Mouse (Mus musculus) yolk sac, embryonic 10.5 days (tissue): ENCODE measurements at regions not wholly inside any gene's neighbourhood (a gene's known extent, or its start where the extent isn't known, plus 50 kb on each side); places are given as distances from the start of the nearest gene placed in this dataset.
A peak's percentile ranks its signal among the peaks of the same experiment; 100 is the strongest.

Experiments used
- DNase-seq: peaks from one replicate; pipeline ENCODE4 v3.0.0-alpha.2; 2017; ENCODE audit warnings: low spot score

DNA sequence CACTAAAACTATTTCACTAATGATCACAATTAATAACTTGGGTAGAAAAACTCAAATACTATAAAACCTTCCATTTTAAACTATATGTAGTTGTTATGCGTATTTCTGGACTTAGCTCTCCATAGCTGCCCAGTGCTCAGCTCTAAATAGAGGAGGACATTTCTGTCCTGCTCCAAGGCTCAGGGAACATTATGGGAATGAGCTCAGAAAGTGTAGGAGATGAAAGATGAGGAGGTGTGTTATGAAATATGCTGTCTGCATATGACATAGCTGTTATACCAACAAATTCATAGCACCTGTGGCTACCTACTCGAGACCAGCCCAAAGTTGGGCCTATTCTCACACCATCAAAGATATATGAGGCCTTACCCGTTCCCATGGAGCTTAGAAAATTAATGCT is 106.3 kb downstream of the Aldh8a1 start:
- DNase-seq: no peak

DNA sequence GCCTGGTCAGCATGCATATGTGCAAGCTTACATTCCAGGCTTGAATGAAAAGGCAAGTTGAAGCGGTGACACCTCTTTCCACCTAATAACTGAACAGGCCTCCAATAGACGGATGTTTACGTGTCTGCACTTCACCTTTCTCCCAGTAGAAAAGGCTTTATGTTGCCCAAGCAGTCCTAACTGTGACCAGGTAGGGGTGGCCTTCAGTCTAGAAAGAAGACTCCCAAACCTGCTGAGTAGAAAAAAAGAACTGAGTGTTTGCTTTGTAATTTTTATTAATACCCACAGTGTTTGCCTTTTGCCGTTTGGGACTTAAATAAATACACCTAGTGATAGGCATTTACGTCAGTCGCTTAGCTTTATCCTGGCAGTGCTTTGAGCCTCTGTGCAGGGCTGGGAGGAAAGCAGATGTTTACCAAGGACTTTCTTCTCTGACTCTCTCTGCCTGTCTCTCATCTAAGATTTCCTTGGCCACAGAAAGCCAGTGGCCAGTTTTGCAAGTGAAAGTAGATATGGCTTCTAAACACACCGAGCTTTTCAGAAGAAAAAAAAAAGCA is 104.5 kb upstream of the 1700020N01Rik start:
- no peak for DNase-seq

DNA sequence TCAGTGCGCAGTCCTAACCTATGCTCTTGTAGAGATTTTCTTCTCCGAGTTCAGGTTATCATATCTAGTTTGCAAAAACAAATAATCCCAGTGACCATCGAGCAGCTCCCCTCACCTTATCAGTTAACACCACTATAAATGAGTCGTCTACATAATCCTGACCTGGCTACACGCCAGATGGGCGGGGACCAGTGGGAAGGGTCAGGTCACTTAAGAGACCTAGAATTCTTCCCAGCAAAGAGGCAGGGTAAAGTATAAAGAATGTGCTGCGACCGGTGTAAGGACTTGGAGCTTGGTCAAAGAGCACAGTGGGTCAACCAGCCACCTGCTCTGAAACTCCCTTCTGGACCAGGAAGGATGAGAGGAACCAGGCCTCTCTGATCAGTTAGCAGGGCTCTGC is 102.0 kb upstream of the 1700020N01Rik start:
- DNase-seq: peak; percentile 75

DNA sequence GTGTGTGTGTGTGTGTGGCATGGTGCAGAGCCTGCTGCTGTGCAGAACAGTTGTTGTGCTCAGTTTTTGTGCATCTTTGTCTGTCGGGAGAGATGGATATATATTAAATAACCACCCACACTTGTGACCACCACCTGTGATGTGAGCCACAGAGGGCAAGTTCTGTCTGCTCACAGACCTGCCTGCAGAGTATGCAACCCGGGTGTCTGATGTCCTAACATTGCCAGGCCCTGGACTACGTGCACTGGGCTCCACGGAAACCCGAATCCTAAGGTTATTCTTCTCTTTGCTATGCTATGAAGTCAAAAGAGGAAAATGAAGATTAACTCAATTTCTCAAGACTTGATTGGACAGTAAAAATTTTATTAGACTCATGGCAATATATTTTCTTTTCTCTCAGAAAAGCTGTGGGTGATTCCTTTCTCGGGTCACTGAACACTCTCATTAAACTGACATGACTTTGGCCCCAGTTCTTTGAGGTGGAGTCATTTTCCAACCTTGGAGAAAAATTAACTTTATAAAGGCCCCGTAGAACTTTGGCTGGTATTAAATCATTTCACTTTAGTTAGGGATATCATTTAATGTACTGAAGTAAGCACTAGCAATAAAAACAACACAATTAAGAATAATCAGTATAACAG is 100.6 kb upstream of the 1700020N01Rik start:
- no peak for DNase-seq

DNA sequence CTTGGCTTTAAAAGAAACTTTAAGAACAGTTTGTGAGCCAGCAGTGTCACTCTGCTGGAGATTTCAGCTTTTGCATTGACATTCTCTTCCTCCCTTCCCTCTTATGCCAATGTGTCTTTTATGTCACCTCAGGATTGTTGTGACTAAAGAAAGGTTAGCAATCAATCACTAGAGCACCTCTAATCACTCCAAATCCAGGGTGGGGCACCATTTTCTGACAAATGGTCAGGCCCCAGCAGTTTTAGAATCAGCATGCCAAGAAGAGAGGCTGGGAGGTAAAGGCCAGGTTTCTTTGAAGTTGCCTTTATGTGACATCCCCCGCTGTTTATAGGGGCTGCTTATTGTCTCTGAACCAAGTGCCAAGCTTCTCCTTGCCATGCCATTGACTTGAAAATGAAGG is 98.4 kb upstream of the 1700020N01Rik start:
- DNase-seq: no peak

DNA sequence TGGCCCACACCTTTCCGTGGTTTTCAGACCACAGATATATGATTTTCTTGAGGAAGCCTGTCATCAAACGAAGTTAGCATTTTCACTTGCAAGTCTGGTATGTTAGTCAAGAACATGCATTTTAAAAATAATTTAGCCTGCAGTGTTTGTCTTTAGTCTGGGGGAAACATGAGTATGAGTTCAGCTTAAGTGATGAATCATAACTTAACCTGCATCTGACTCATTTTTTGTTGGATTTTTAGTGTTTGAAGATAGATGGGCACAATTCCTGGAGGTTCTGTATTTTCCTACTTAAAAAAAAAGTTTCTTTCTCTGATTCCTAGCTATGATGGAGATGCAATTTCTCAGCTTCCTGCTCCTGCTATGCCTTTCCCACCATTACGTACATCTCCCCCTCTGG is 95.8 kb upstream of the 1700020N01Rik start:
- no peak for DNase-seq

DNA sequence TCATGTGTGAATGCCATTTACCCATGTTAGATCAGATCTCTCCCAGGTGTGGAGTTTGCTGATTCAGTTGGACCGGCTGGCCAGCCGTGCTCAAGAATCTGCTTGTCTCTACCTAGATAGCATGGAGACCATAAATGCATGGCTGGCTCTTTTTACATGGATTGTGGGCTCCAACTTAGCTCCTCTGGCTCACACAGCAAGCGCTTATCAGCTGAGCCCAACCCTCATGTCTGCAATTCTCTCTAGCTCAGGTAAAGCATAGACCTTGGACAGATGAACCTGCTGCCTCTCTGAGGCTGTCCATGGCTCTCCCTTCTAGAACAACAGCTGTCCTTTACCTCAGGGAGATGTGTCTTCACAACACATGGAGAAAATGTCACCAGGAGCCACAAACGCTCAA is 94.8 kb upstream of the 1700020N01Rik start:
- DNase-seq: no peak

DNA sequence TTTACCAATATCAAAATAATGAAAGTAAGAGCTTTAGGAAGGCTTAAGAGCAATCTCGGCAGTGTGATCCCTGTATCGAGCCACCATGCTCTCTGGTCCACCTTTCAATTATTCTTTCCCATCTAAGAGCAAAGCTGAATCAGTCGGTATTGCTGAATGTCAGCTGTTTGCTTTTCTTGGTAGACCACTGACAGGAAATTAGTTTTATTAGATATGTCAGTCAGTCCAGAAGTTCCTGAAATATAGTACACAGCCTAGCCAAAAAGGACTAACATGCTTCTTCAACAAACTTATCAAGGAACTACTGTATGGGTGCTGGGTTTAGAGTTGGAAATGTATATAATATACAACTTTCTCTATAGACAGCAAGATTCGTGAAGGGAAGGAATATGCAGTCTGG is 91.3 kb upstream of the 1700020N01Rik start:
- no peak for DNase-seq

DNA sequence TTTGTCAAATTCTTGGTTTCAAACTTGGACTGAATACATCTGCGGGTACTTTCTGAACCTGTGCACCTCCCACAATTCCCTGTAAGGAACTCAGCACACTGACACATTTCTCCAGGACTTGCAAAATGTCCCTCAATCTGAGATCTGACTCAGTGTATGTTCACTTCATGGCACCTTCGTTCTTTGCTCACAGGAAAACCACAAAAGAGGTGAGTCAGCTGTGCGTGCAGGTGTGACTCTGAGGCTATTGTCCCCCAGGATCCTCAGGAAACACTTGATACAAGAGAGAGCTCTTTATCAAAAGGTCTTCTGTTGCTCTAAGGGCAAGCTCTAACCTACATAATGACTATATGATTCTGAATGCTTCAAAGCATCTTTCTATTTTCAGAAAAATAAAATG is 88.5 kb upstream of the 1700020N01Rik start:
- DNase-seq: no peak

DNA sequence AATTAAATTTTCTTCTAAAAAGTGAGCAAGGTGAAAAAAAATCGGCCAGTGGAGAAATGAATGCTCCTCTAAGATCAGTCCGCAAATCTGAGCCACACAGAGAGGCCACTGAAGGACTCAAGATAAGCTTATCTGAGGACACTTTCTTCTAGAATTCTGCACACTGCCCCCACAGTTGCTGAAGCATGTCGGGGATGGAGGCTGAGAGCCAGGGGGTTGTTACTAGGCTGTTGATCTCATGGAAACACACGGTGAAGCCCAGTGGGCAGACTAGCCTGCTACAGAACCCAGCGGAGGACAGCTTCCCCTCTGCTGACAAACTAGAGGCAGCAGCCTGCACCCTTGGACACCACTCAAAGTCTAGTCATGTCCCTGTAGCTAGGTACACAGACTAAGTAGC is 81.6 kb upstream of the 1700020N01Rik start:
- DNase-seq: no peak

DNA sequence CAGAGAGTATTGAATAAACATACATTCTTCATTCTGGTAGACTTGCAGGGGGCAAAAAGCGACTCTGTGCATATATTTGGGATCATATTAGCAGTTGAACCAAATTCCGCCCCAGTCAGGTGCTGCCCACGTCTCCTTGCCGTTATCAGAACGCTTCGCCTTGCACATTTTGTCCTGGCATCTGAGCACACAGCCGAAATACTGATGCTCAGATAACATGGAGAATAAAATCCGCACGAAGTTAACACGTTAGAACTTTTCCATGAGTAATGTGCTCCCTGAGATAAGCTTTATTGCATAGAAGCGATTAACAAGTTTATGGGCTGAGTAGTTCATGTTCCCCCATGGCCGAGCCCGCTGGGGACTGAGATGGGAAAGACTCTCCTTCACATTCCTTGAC is 80.5 kb upstream of the 1700020N01Rik start:
- DNase-seq: no peak

DNA sequence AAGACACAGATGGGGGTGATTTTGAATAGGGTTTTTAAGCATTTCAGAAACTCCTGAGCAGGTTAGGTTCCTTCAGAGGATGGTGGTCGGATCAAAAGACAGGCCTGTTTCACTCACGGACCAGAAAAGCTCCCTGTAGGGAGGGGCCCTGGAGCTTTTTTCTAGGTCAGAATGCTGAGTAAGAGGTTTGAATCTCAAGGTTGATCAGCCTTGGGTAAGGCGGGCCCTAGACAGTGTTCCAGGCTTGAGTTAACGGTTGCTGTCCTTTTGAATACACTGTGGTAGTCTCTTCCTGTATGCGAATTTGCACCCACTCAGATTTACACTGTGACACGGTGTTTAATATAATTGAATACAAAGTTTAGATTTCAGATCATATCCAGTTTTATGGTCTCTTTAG is 75.2 kb upstream of the 1700020N01Rik start:
- no peak for DNase-seq

DNA sequence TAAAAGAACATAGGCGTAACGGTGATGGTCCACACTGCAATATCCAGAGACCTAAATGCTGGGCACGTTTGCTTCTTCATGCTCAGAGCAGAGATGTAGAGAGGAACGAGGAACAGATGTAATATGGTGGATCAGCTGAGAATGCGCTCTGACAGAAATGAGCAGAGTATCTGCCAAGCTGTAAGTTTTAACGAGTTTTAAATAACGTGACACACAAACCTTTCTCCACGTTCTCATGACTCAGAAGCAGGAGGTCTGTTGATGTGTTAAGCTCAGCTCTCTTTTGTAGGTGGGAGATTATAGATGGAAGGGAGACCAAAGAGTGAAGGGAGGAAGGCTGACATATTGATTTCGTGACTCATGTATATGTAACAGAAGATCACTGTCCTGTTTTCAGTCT is 72.1 kb upstream of the 1700020N01Rik start:
- no peak for DNase-seq

DNA sequence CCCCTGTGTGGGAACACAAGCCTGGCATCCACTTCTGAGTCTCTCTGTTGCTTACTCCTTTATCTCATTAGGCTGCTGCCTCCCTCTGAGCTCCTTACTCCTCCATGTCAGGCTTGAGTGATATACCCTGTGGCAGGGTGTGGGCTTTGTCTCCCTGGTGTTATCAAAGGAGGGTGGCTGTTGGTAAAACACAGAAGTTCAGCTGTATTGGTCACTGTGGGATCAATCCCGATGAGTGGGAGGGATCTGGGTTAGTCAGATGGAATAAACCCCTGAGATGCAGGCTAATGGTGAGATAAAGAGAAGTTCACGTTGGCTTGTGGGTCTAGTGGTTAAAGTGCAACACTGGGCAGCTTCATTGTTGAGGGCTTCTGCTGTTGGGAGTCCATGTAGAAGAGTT is 67.4 kb upstream of the 1700020N01Rik start:
- no peak for DNase-seq

DNA sequence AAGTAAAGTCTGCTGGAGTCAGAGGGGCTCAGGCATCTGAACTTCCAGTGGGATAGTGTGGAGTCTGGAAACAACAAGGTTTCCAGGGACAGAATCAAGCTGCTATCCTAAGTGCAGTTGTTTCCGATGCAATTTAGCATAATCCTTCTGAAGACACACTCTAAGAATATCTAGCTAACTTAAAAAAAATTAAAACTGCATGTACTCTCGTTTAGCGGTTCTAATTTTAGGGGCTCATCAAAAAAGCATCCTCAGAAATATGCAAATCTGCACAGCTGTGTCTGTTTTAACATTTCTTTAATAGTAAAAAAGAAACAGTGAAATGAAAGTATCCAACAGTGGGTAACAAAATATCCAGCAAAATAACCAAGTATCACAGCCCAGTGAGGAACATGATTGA is 64.5 kb upstream of the 1700020N01Rik start:
- DNase-seq: no peak

DNA sequence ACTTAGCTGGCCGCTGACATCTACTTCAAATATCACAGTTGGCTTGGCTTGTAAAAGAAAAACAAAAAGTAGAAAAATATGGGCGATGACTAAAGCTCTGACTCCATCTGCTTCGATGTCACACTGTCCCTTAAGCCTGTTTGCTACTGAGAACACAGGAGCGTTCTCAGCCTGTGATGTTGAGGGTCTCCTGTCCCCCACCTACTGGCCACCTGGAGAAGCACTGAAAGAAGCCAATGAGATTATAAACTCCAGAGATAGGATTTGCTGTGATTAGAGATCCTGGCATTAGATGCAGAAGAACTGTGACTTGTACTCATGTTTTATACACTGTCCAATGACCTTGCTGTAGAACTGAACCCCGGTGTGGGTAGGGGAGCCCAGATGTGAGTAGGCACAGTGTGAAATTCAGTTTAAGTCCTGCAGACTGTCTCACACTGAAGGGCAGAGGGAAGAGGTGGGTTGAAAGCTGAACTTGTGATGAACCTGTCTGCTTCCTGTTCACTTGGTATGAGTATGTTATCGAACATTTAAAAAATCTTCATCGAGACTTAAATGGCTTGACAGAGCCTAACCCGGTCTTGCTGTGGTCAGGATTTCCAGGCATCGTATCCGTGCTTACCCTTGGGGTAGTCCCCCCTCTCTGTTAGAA is 63.7 kb upstream of the 1700020N01Rik start:
- no peak for DNase-seq

DNA sequence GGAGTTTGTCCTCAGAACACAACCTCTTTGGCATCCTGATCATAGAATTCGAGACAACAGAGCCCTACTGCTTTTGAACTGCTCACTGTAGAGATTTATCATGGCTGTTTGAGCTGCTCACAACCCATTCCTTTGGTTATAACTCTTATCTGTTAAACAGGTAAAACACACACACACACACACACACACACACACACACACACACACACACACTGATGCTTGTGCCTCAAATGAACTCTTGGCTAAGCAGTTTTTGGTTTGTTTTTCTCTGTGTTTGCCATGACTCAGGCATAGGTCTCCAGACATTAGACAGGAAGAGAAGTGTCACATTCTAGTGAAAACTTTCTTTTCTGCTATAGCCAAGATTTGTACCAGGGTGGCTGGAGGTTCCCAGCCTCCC is 60.8 kb upstream of the 1700020N01Rik start:
- DNase-seq: no peak

DNA sequence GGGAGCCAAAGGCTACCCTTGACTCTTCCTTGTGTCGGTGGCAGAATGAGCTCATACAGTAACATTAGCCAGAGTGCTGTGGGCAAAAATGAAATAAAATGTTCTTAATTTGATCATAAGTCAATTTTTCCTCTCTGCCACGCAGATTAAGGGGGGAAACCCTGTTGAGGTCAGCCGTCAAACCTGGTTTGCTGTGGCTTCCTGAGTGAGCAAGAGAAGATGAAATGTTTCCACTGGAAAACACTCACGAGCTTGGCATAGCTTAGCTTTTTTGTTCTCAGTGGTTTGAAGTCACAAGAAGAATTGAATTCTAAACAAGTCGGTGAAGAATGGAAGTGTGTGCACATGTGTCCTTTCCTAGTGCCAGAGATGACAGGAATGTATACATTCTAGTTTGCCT is 57.3 kb upstream of the 1700020N01Rik start:
- DNase-seq: no peak

DNA sequence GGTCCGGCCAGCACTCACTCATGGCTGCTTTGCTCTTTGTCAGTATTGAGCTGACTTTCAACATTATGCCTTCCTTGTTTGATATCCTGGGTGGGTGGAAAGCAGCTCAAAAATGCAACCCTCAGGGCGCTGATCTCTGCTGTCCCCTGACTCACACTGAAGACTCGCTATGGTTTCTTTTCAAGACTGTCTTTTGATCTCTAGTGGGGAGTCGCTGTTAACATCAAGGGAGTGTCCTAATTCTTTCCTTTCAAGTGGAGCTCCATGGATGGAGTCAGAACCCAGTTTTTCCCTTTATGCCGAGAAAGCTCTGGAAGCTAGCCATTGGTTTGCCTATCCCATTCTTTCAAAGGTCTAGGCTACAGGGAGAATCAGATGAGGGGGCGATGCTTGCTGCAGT is 54.5 kb upstream of the 1700020N01Rik start:
- no peak for DNase-seq
